Mouse (Mus musculus) erythroblast, embryonic 14.5 days (primary cell): ENCODE measurements around the gene Rragb.

Experiments used
- GATA1 ChIP-seq: IDR thresholded peaks from 2 replicates; pipeline ENCODE4 v1.6.1; 2012; ENCODE audit warnings: low read length, inconsistent platforms, mixed read lengths
- TAL1 ChIP-seq: IDR thresholded peaks from 3 replicates; pipeline ENCODE4 v1.6.1; 2012; ENCODE audit warnings: low read length, inconsistent platforms, mixed read lengths

GRCm38 (mm10) chrX:153151766-153152165, 12.0 kb downstream of the Rragb start:
- TF ChIP-seq GATA1 = no peak
- TF ChIP-seq TAL1 = no peak
